Mouse (Mus musculus): ENCODE results near the gene Eml2. TPM values are rescaled to one million over a fixed set of nuclear protein-coding genes. Genes with fewer than 3 reads are reported as not detected.
A peak's percentile ranks its signal among the peaks of the same experiment; 100 is the strongest.
"Not testable (repeated sequence)": the region's sequence is repeated elsewhere in the genome, so short reads cannot be mapped to it uniquely, and the experiment has no call there.

Eml2 gene
- 1 to 10 TPM; 9.6 to 10.0 TPM for total RNA-seq (2021)
- long read RNA-seq, experiment 1, partial matches to known transcripts: 0 of 10 reads
- long read RNA-seq, experiment 1, other reads (novel, unspliced or antisense): 10 of 10 reads
- long read RNA-seq, experiment 2, partial matches to known transcripts: 0 of 8 reads
- long read RNA-seq, experiment 2, other reads (novel, unspliced or antisense): 8 of 8 reads

DNA sequence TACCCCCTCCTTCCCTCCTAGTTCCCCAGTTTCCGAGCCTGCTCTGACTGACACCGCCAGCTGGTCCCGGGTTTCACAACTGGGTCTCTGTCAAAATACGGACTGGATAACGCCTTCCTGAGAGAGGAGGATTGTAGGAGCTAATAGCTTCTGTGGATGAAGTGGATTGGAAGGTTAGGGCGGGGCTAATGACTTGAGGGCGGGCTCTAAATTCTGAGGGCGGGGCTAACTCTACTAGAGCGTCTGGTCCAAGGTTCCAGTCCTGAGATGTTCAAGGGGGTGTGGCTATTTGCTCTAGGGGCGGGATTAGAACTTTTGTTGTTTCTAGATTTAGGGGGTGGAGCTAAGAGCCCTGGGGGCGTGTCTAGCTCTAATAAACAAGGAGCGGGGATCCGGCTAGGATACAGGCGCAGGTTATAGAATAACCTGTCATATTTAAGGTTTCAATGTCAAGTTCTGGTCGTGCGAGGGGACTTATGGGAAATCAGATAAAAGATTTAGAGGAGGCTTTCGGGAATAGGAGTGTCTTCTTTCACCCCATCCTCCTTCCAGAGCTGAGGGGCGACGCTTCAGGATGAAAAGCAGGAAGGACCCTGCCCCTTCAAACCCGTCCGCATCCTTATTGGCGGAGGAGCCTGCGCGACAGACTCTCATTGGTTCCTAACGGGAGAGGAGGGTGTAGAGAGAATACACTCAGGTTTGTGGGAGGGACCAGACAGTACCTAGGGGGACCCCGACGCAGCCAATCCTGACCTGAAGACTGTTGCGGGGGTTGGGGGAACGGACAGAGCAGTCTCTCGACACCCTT, at the start of gene Eml2:
Gene Eml2, plus strand, starts transcription at position 714 of the 808 bp plus-strand sequence.
- intact Hi-C loops (cut with DNase I): loop anchor here (5.0 kb wide), 3 partner anchors 106 to 166 kb away; partner anchors contain the start of genes Ercc1, Ppm1n and Rtn2
- DNase-seq: no peak

DNA sequence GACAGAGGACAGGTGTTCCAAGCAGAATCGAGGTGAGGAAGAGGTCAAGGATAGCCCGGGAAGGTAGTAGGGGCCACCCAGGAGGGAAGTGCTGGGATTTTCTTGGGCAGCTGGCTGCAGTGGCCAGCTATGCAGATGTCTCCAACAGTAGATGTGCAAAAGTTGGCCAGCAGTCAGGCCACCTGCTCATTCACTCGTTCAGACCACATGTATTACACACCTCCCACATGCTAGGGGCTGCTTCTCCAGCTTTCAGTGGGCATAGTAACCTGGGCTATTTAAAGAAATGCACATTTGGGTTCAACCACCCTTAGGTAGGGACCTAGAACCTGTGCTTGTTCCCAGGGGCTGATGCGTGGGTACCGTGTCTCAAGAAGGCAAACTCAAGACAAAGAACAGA, 48.5 kb upstream of the Eml2 start:
- intact Hi-C loops (cut with DNase I): no loop called here

DNA sequence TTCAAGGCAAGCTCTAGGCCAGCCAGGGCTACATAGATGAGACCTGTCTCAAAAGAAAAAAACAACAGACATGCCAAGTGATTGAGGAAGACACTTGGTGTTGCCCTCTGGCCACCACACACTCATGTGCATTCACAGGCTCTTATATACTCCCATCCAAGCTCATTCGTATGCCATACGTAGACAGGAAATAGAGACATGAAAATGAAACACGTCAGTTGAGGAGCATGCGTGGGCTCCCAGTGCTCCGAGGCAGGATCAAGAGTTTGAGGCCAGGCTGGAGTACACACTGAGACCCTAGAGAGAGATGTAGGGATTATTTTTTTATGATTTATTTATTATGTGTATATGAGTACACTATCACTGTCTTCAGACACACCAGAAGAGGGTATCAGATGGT, 46.8 kb upstream of the Eml2 start:
- intact Hi-C loops (cut with DNase I): no loop called here
- no peak for DNase-seq

More for the DNA sequence above, 48.5 kb upstream of the Eml2 start:
- DNase-seq: no peak

- intact Hi-C loops (cut with DNase I): no loop called here
- DNase-seq: no peak
Observed at GRCm38 (mm10) chr7:19130657-19131056, 45.6 kb upstream of the Eml2 start.

- intact Hi-C loops (cut with DNase I): no loop called here
- DNase-seq: peak; percentile 92 to 98
Observed at GRCm38 (mm10) chr7:19131324-19131848, 44.8 kb upstream of the Eml2 start.

DNA sequence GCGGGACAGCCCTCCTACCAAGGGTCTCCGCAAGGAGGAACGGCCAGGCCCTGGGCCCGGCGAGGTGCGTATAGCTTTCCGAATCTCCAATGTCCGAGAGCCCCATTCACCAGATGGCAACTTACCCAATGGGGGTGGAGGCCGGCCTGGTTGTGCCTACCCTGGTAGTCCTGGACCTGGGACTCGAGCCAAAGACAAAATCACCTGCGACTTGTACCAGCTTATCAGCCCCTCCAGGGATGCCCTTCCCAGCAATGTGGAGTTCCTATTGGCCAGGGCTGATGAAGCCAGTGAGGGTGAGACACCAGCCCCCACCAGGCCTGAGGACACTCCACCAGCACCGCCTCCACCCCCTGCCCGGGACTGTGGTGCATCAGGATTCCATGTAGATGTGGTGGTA, 40.1 kb upstream of the Eml2 start:
- intact Hi-C loops (cut with DNase I): no loop called here
- DNase-seq: no peak

- intact Hi-C loops (cut with DNase I): no loop called here
- no peak for DNase-seq
Observed at GRCm38 (mm10) chr7:19136673-19137334, 39.4 kb upstream of the Eml2 start.

GRCm38 (mm10) chr7:19137380-19137779, 38.8 kb upstream of the Eml2 start:
- DNase-seq: peak in 1 of 2 experiments; percentile 42
- intact Hi-C loops (cut with DNase I): no loop called here

DNA sequence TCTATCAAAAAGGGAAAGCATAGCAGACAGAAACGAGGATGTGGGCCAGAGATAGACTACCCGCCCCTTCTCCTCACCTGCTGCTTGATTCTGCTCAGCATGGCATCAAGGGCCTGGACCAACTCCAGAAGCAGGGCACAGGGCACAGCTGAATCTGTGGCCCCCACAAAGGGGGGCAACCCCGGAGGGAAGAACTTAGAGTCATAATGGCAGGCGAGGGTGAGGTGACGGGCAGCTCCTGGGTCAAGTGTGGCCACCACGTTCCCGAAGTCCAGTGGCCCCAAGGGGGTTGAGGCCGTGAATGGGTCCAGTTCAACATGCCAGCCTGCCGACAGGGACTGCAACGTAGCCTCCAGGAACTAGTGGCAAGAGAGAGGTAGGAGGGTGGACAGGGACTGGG, 29.4 kb upstream of the Eml2 start:
- DNase-seq: no peak
- intact Hi-C loops (cut with DNase I): no loop called here

GRCm38 (mm10) chr7:19147497-19148045, 28.6 kb upstream of the Eml2 start:
- intact Hi-C loops (cut with DNase I): no loop called here

GRCm38 (mm10) chr7:19148180-19148874, 27.9 kb upstream of the Eml2 start:
- intact Hi-C loops (cut with DNase I): no loop called here
- no peak for DNase-seq

More at GRCm38 (mm10) chr7:19147497-19148045, 28.6 kb upstream of the Eml2 start:
- DNase-seq: no peak

DNA sequence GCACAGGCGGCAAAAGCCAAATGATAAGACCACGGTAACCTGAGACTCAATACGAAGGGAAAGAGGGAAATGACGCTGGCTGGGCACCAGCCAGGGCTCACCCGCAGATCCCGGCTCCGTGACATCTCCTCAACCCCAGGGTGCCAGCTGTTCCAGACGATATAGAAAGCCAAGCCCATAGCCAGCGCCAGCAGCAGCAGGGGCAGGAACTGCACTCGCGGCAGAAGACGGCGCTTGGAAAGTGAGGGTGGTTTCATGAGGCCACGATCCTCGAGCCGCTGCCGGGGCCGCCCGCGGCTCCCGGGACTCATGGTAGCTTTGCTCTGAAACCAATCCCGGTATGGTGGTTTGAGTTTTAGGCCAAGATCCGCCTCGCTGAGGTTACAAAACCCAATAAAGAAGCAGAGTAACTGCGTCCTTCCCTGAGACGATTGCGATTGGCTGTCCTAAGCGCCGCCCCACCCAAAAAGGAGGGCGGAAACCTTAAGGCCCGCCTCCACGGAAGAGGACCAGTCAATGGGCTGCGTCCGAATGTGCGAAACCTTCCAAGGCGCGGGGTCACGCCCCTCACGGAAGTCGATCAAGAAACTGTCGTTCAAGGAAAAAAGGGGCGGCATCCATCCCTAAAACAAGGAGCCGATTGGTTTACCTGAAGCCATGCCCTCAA, 27.2 kb upstream of the Eml2 start, which contains the start of gene Qpctl:
Gene Qpctl, minus strand, starts transcription at position 417 of the 667 bp plus-strand sequence.
- intact Hi-C loops (cut with DNase I): no loop called here
- peak; percentile 96 to 98 for DNase-seq

- intact Hi-C loops (cut with DNase I): no loop called here
- peak; percentile 95 to 96 for DNase-seq
Observed at GRCm38 (mm10) chr7:19149626-19150025, 26.6 kb upstream of the Eml2 start, which contains the start of gene Snrpd2. Gene Snrpd2, plus strand, starts transcription at chr7:19149722.

DNA sequence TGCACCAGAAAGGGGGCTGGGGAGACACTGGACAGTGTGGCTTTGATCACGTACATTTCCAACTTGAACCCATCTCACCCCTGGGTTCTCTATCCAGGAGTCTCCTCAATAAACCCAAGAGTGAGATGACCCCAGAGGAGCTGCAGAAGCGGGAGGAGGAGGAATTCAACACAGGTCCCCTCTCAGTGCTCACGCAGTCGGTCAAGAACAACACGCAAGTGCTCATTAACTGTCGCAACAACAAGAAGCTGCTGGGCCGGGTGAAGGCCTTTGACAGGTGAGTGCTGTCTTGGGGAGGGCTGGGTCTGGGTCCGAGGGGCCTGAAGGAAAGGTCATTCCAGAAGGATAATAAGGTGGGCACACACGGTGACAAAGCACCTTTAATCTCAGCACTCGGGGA, 25.1 kb upstream of the Eml2 start:
- intact Hi-C loops (cut with DNase I); DNase-seq: not testable (repeated sequence)

DNA sequence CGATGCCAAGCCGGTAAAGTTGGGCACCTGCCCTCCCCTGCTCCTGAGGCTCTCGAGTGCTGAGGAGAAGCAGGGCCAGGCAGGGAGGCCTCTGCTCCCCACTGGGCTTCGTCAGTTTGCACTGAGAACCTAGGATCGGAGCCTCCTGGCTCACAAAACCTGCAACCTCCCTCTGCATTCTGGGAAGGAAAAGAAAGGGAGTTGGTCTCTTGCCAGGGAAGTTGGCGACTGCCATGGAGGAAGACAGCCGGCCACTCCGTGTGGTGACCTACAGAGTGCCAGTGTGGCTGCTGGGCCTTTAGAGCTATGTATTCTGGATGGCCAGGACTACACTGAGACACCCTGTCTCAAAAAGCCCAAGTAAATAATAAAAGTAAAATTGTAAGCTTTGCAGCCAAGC, 21.4 kb upstream of the Eml2 start:
- intact Hi-C loops (cut with DNase I): loop anchor here (5.0 kb wide), 1 partner anchor 53 kb away; no protein-coding TSS in a partner anchor
- DNase-seq: no peak

DNA sequence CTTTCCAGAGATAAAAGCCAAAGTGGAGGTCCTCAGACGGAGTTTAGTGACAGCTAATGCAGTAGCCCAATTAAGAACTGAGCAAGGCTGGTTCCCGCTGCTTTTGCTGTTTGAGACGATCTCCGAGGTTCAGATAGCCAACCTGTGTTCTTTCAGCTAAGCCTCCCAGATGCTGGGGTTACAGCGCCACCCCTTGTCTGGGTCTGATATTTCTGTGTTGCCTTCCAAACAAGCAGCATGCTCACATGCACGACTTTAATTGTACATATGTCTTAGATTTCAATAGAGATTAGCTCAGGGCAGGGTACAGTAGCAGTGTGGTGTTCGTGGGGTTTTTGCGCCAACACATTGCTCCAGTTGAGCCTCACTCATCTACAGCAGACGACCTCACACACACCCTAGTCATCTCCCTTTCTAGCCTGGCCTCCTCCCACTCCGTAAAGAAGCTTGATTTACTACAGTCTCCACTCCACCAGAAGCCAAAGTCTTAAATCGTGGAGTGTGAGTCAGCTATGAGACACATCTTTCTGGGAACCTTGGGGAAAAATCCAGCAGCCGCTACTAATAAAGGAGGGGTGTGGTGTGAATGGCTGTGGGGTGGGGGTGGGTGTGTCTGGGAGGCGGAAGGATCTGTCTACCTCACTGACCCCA, 20.3 kb upstream of the Eml2 start:
- intact Hi-C loops (cut with DNase I): loop anchor here (2.0 to 5.0 kb wide), 2 partner anchors 17 to 51 kb away; no protein-coding TSS in a partner anchor
- DNase-seq: no peak

DNA sequence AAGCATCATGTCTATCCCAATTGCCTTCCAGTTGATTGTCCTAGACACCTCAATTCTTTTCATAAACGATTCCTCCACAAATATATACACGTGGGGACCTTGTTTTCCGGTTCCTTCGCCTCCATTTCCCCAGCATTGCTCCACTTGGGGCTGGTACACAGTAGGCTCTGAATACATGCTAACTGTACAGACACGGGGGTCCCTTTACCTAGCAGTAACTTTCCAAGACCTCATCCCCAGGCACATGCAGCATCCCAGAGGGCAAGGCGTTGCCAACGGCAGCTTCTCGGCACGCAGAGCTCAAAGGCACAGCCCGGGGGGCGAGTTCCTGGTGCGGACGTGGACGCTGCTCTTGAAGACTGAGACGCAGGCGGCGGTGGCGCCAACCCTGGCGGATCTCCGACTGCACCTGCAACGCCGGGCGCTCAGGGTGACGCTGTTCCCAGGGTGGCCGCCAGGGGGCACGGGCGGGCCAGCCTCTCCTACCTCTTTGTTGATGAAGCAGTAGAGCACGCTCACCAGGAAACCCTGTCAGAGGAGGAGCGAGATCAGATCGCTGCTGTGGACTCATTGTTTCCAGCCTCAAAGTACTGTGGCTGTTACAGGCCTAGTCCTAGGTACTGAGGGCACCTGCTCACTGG, 18.9 kb upstream of the Eml2 start:
- DNase-seq: peak; percentile 87 to 88
- intact Hi-C loops (cut with DNase I): loop anchor here (2.0 to 5.0 kb wide), 2 partner anchors 16 to 50 kb away; no protein-coding TSS in a partner anchor

DNA sequence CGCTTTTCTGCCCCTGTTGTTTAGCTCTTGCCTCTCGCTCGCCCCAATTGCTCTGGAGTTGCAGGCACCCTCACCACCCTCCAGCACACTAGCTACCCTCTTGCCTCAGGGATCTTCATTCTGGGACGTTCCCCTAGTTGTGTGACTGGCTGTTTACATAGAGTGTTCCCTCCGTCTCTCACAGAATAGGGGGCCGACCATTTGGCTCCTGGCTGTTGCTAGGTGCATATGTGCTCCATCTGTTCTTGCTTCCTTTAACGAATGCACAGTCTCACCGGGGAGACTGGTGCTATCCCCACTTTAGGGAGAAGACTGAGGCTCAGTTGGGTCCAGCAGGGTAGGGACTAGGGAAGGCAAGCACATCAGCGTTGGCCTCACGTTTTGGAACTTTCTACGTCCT, 17.6 kb upstream of the Eml2 start:
- intact Hi-C loops (cut with DNase I): loop anchor here (5.0 kb wide), 1 partner anchor 49 kb away; no protein-coding TSS in a partner anchor
- no peak for DNase-seq
